ENCODE assay signal across 48 mouse cellular contexts in genomic region chr13:93667586-93667985, GRCm38 (mm10). TPM values are rescaled to one million over a fixed set of nuclear protein-coding genes. Genes with fewer than 3 reads are reported as not detected.
"Had no signal": no experiment of that assay in that cellular context is flagged by ENCODE, and none has a peak within 500 bp of the region (broad histone marks: within the 10 kb centered on the region; RNA-seq: fewer than 3 reads in every experiment).

No protein-coding gene starts in this region.

- H3K4me3 ChIP-seq: heart, embryonic 10.5 days; heart, embryonic 12.5 days; heart, embryonic 13.5 days; heart, embryonic 15.5 days; hindbrain, embryonic 10.5 days; hindbrain, embryonic 12.5 days; hindbrain, embryonic 13.5 days; hindbrain, embryonic 15.5 days; intestine, embryonic 15.5 days; kidney, embryonic 15.5 days; left cerebral cortex, adult 2 months had no signal

- H3K9ac ChIP-seq: heart, embryonic 12.5 days; heart, embryonic 13.5 days; heart, embryonic 15.5 days; hindbrain, embryonic 12.5 days; hindbrain, embryonic 13.5 days; hindbrain, embryonic 14.5 days; hindbrain, embryonic 15.5 days; intestine, embryonic 15.5 days; kidney, embryonic 15.5 days had no signal

- H3K27ac ChIP-seq: heart, embryonic 10.5 days; heart, embryonic 13.5 days; heart, embryonic 15.5 days; hindbrain, embryonic 10.5 days; hindbrain, embryonic 12.5 days; hindbrain, embryonic 13.5 days; hindbrain, embryonic 14.5 days; hindbrain, embryonic 15.5 days; hindbrain, postnatal 0 days; intestine, embryonic 15.5 days; kidney, embryonic 15.5 days; kidney, postnatal 0 days; left cerebral cortex, adult 2 months had no signal

- H3K9me3 ChIP-seq: heart, embryonic 10.5 days; heart, embryonic 15.5 days; hindbrain, embryonic 10.5 days; hindbrain, embryonic 12.5 days; hindbrain, embryonic 13.5 days; hindbrain, embryonic 15.5 days; intestine, embryonic 15.5 days; kidney, embryonic 15.5 days had no signal

- ATAC-seq: hindbrain, embryonic 16.5 days; hindbrain, postnatal 0 days; inflammation-experienced regulatory T-cells, adult 6 months; intestine, embryonic 15.5 days; intestine, embryonic 16.5 days; intestine, postnatal 0 days had no signal

- H3K4me2 ChIP-seq: heart, embryonic 11.5 days; heart, embryonic 12.5 days; heart, embryonic 13.5 days; heart, embryonic 15.5 days; hindbrain, embryonic 12.5 days; hindbrain, embryonic 13.5 days; hindbrain, embryonic 14.5 days; hindbrain, embryonic 15.5 days; intestine, embryonic 15.5 days; kidney, embryonic 15.5 days had no signal

- DNase-seq: heart, postnatal 10 days; heart, postnatal 14 days; heart, postnatal 36 days; heart, postnatal 4 days; kidney, adult 11 months; kidney, adult 18-20 months; kidney, adult 2 months; kidney, adult 8-10 months; kidney, adult 9 months; kidney, postnatal 10 days; kidney, postnatal 14 days; kidney, postnatal 25 days; kidney, postnatal 36 days; kidney, postnatal 4 days; layer of hippocampus, adult 9-11 months; layer of hippocampus, postnatal 36 days had no signal

- H3K27me3 ChIP-seq: heart, embryonic 12.5 days; heart, embryonic 15.5 days; hindbrain, embryonic 12.5 days; hindbrain, embryonic 15.5 days; intestine, embryonic 15.5 days; kidney, embryonic 15.5 days had no signal

- H3K36me3 ChIP-seq: heart, embryonic 10.5 days; heart, embryonic 12.5 days; heart, embryonic 13.5 days; heart, embryonic 15.5 days; hindbrain, embryonic 10.5 days; hindbrain, embryonic 12.5 days; hindbrain, embryonic 13.5 days; hindbrain, embryonic 15.5 days; intestine, embryonic 15.5 days; kidney, embryonic 15.5 days had no signal

- H3K4me1 ChIP-seq: heart, embryonic 10.5 days; heart, embryonic 12.5 days; heart, embryonic 13.5 days; heart, embryonic 15.5 days; hindbrain, embryonic 10.5 days; hindbrain, embryonic 12.5 days; hindbrain, embryonic 13.5 days; hindbrain, embryonic 15.5 days; intestine, embryonic 15.5 days; kidney, embryonic 15.5 days had no signal

RNA-seq across cellular contexts. Expression of gene Bhmt2, which starts 6.5 kb away (rescaled TPM):
- total RNA-seq: heart, postnatal 10 days; heart, postnatal 14 days; heart, postnatal 25 days; heart, postnatal 36 days; heart, postnatal 4 days; hematopoietic stem cell, adult 5-6 weeks; hindbrain, postnatal 0 days had no signal
- polyA plus RNA-seq: heart, embryonic 14.5 days; heart, embryonic 15.5 days; heart, postnatal 0 days; hindbrain, embryonic 11.5 days; hindbrain, embryonic 12.5 days; hindbrain, embryonic 14.5 days; inflammation-experienced regulatory T-cells, adult 6 months had no signal

RNA-seq across cellular contexts. Expression of gene Dmgdh, which starts 6.6 kb away (rescaled TPM):
- total RNA-seq: heart, postnatal 10 days; heart, postnatal 14 days; heart, postnatal 25 days; heart, postnatal 36 days; heart, postnatal 4 days; hematopoietic stem cell, adult 5-6 weeks had no signal
- polyA plus RNA-seq: heart, postnatal 0 days; inflammation-experienced regulatory T-cells, adult 6 months had no signal

RNA-seq across cellular contexts. Expression of gene Bhmt, which starts 29.8 kb away (rescaled TPM):
- total RNA-seq: heart, postnatal 10 days; heart, postnatal 14 days; heart, postnatal 25 days; heart, postnatal 36 days; hematopoietic stem cell, adult 5-6 weeks; layer of hippocampus, adult 18-20 months; layer of hippocampus, adult 8-10 months; layer of hippocampus, postnatal 25 days; layer of hippocampus, postnatal 36 days; left cerebral cortex, adult 18-20 months; left cerebral cortex, adult 2 months; left cerebral cortex, adult 8-10 months; left cerebral cortex, postnatal 10 days had no signal
- polyA plus RNA-seq: heart, embryonic 14.5 days; heart, embryonic 16.5 days; intestine, embryonic 14.5 days had no signal
